Mouse (Mus musculus) hindbrain, embryonic 11.5 days (tissue): ENCODE results near the gene Tgfbr3. TPM values are rescaled to one million over a fixed set of nuclear protein-coding genes. Genes with fewer than 3 reads are reported as not detected.

ENCODE experiments used
- ATAC-seq: fragments of 200-750 bp; cut with Nextera tagmentation; 2 replicates; pipeline ENCODE4 v1.8.0; 2017; ENCODE audit warnings: mild to moderate bottlenecking, moderate TSS enrichment, moderate library complexity; ENCODE audit not compliant: low FRiP score
- DNase-seq: peaks from one replicate; pipeline ENCODE4 v3.0.0-alpha.2; 2015; ENCODE audit warnings: low spot score
- H3K27ac ChIP-seq: fragments of 300-500 bp; sonication (generic); 2 replicates; pipeline ENCODE4 v1.5.1; 2014; ENCODE audit warnings: mild to moderate bottlenecking, low read depth, low read length
- H3K27me3 ChIP-seq: fragments of 300-500 bp; sonication (generic); 2 replicates; pipeline ENCODE4 v1.6.1; 2014; ENCODE audit warnings: mild to moderate bottlenecking, low read length, moderate library complexity, mixed read lengths; ENCODE audit not compliant: control insufficient read depth, insufficient read depth
- H3K36me3 ChIP-seq: fragments of 300-500 bp; sonication (generic); 2 replicates; pipeline ENCODE4 v1.6.1; 2014; ENCODE audit warnings: mild to moderate bottlenecking, low read length, moderate library complexity, mixed read lengths; ENCODE audit not compliant: control insufficient read depth, insufficient read depth
- H3K4me1 ChIP-seq: fragments of 300-500 bp; sonication (generic); replicated peaks from 2 replicates; pipeline ENCODE4 v1.6.1; 2014; ENCODE audit warnings: low read length, mixed read lengths; ENCODE audit not compliant: control insufficient read depth, insufficient read depth
- H3K4me2 ChIP-seq: fragments of 300-500 bp; sonication (generic); replicated peaks from 2 replicates; pipeline ENCODE4 v1.6.1; 2014; ENCODE audit warnings: mild to moderate bottlenecking, low read depth, low read length
- H3K4me3 ChIP-seq: fragments of 300-500 bp; sonication (generic); 2 replicates; pipeline ENCODE4 v1.5.1; 2014; ENCODE audit warnings: low read depth, low read length
- H3K9ac ChIP-seq: fragments of 300-500 bp; sonication (generic); 2 replicates; pipeline ENCODE4 v1.6.1; 2014; ENCODE audit warnings: low read depth, low read length
- H3K9me3 ChIP-seq: fragments of 300-500 bp; sonication (generic); 2 replicates; pipeline ENCODE4 v1.6.1; 2016; ENCODE audit warnings: low read length; ENCODE audit not compliant: control insufficient read depth
- WGBS: fragments of 180-500 bp; shearing (Covaris S2); extraction: QIAGEN DNeasy Blood & Tissue Kit; methylation state at CpG from one replicate; pipeline ENCODE4 v1.1.7; 2014; 5-methylcytosine and 5-hydroxymethylcytosine counted together
- polyA plus RNA-seq: library from polyadenylated mRNA; unstranded; fragments of >200 nt; fragmentation: Nextera tagmentation; extraction: Ambion mirVana; gene quantifications from 2 replicates; pipeline ENCODE4 v1.2.1, GENCODE M21; 2014

Tgfbr3 gene
- polyA plus RNA-seq, 1 experiment from 2014 or later = 9.6 TPM

DNA sequence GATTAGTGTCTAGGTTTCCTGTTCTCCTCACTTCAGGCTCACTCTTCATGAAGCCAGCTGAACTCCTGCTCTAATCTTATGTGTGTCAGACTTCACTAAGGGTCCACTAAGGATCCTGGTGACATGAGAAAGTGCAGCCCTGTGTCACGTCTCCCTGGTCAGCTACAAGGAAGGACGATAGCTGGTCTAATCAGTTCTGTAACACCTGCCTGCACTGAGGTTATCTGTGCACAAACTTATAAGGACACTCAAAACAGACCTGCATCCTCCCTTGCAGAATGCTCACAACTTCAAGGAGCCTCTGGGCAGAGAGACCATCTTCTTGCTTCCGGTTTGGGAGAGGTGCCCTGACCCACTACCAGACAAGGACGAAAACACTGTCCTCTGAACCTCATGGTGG is 107.6 kb downstream of the Tgfbr3 start:
- Histone ChIP-seq H3K27me3 (no peaks in the 10 kb centered on the region), H3K9ac (no peak overlapping the region), H3K4me2 (no peak overlapping the region), H3K27ac (no peak overlapping the region), H3K4me3 (no peak overlapping the region), H3K36me3 (no peaks in the 10 kb centered on the region), H3K9me3 (no peaks in the 10 kb centered on the region), H3K4me1 (no peaks in the 10 kb centered on the region)
- DNase-seq (no peak), ATAC-seq (no peak)
- 83% methylated on average over 4 of the region's 4 CpGs for WGBS

DNA sequence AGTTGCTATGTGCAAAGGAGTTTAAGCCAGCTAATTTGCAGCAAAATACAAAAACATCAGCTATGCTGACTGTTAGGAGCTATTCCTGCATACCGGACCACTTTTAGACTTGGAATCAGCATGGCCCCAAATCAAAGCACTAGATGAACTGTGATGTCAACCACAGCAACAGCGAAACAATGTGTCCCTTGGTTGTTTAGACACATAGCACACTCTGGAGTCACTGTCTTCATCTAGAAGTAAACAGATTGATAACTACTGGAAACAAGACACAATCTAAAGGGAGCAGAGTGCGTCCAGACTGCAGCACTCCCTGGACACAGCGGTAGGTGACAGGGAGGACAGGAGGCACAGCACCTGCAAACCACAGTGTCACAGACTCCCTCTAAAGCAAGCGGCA is 110.2 kb downstream of the Tgfbr3 start:
- DNase-seq (no peak), ATAC-seq (no peak)
- no peaks in the 10 kb centered on the region for H3K9me3 ChIP-seq
- H3K9ac ChIP-seq = no peak overlapping the region
- no peak overlapping the region for H3K27ac ChIP-seq
- H3K4me2 ChIP-seq = no peak overlapping the region
- no peaks in the 10 kb centered on the region for H3K36me3 ChIP-seq
- no peak overlapping the region for H3K4me3 ChIP-seq
- 92% methylated on average over 5 of the region's 5 CpGs for WGBS
- no peaks in the 10 kb centered on the region for H3K4me1 ChIP-seq
- H3K27me3 ChIP-seq = no peaks in the 10 kb centered on the region

DNA sequence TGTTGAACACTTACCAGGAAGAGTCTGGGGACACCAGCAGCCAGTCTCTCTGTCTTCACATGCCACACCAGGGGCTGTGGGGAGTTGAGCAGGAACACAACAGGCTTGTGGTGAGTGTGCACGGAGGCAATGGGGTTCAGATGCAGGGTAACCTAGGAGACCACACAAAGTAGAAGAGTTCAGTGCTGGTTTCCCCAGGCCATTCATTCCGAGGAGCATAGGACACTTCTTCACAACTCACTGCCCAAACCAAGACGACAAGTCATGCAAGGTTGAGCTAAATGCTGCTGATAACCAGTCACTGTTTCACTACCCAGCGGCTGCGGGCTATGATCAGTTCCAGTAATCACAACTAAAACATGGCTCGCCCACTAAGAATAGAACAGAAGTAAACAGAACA is 111.6 kb downstream of the Tgfbr3 start:
- ATAC-seq = no peak

DNA sequence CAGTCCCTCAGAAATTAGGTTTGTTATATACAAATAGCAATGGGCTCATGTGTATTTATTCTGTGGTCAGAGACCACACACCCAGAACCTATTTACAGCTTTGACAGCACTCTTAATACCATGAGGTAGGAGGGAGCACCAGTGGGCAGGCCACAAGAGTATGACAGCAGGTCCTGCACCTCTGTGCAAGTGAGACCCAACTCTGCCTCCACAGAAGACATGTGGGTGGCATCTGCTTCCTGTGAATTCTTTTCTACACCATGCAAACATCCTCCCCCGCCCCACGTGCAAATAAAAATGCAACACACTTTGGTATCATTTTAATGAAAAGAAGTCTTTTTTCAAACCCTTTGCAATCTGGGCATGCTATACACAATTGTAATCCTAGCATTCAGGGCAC is 112.2 kb downstream of the Tgfbr3 start:
- no peak overlapping the region for H3K4me2 ChIP-seq
- no peak overlapping the region for H3K4me3 ChIP-seq
- no peaks in the 10 kb centered on the region for H3K4me1 ChIP-seq
- H3K27me3 ChIP-seq = no peaks in the 10 kb centered on the region
- WGBS = 62% methylated on average over 2 of the region's 2 CpGs
- no peak overlapping the region for H3K9ac ChIP-seq
- DNase-seq (no peak), ATAC-seq (no peak)
- H3K27ac ChIP-seq = no peak overlapping the region
- no peaks in the 10 kb centered on the region for H3K9me3 ChIP-seq
- H3K36me3 ChIP-seq = no peaks in the 10 kb centered on the region

More for the DNA sequence above, 111.6 kb downstream of the Tgfbr3 start:
- H3K4me3 ChIP-seq = no peak overlapping the region
- no peak overlapping the region for H3K27ac ChIP-seq
- 36% methylated on average over 6 of the region's 6 CpGs for whole genome bisulfite sequencing
- no peaks in the 10 kb centered on the region for H3K27me3 ChIP-seq
- no peak overlapping the region for H3K4me2 ChIP-seq
- H3K4me1 ChIP-seq = no peaks in the 10 kb centered on the region
- no peaks in the 10 kb centered on the region for H3K9me3 ChIP-seq
- DNase-seq = peak; percentile 31
- H3K9ac ChIP-seq = no peak overlapping the region
- no peaks in the 10 kb centered on the region for H3K36me3 ChIP-seq

DNA sequence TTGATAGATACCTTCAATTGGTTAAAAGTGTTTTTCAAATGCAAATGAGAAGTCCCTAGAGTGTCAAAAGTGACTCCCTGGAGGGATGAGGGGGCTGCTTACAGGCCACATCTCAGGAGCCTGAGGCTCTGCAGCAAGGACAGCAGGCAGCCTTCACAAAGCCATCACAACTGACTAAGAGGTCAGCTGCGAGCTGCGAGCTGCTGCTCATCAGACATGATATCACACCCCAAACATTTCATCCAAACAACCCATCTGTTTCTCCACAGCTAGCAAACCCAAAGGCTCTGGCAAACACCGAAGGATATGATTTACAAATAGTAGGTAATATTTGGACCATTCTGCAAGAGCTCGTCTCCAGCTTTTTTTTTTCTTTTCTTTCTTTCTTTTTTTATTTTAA is 112.6 kb downstream of the Tgfbr3 start:
- no peak overlapping the region for H3K4me2 ChIP-seq
- no peak for DNase-seq
- no peak for ATAC-seq
- no peak overlapping the region for H3K9ac ChIP-seq
- 26% methylated on average over 4 of the region's 4 CpGs for WGBS
- H3K27me3 ChIP-seq = no peaks in the 10 kb centered on the region
- no peaks in the 10 kb centered on the region for H3K4me1 ChIP-seq
- no peak overlapping the region for H3K27ac ChIP-seq
- H3K9me3 ChIP-seq = no peaks in the 10 kb centered on the region
- H3K36me3 ChIP-seq = no peaks in the 10 kb centered on the region
- no peak overlapping the region for H3K4me3 ChIP-seq

DNA sequence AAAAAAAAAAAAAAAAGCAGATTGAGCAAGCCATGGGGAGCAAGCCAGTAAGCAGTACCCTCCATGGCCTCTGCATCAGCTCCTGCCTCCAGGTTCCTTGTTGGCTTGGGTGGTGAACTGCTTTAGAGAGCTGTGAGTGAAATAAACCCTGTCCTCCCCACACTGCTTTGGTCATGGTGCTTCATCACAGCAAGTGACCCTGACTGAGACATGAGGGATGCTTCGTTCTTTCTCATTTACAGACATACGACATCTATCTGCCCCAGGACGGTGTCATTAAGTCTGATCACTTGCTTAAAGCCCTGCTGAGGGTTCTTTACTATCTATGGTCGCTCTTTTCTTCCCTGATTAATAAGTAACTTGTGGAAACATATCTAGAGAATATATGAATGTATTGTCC is 113.2 kb downstream of the Tgfbr3 start:
- no peak overlapping the region for H3K27ac ChIP-seq
- no peak for ATAC-seq
- no peak overlapping the region for H3K4me2 ChIP-seq
- DNase-seq = no peak
- no peaks in the 10 kb centered on the region for H3K4me1 ChIP-seq
- no peaks in the 10 kb centered on the region for H3K9me3 ChIP-seq
- 72% methylated on average over 4 of the region's 4 CpGs for WGBS
- H3K9ac ChIP-seq = no peak overlapping the region
- H3K36me3 ChIP-seq = no peaks in the 10 kb centered on the region
- H3K4me3 ChIP-seq = no peak overlapping the region
- no peaks in the 10 kb centered on the region for H3K27me3 ChIP-seq

DNA sequence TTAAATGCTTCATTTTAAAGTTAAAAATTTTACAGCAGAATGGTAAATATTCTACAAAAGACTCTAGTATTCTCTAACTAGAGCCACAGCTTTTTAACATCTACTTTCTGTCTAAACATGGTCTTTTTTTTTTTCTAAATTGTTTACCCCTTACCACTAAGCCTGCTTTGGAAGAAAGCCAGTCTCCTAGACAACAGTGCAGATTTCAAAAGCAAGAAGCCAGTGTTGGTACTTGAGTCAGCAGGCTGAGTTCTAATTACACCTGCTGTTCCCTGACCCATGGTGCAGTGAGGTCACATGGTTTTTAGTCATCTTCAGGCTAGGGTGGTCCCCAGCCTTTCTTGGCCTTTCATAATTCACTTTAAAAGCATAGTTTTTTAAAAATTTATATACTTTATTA is 115.2 kb downstream of the Tgfbr3 start:
- Histone ChIP-seq H3K9me3 (no peaks in the 10 kb centered on the region), H3K4me2 (no peak overlapping the region), H3K4me3 (no peak overlapping the region), H3K27me3 (no peaks in the 10 kb centered on the region), H3K9ac (no peak overlapping the region), H3K36me3 (no peaks in the 10 kb centered on the region), H3K4me1 (no peaks in the 10 kb centered on the region), H3K27ac (no peak overlapping the region)
- DNase-seq (no peak), ATAC-seq (no peak)

DNA sequence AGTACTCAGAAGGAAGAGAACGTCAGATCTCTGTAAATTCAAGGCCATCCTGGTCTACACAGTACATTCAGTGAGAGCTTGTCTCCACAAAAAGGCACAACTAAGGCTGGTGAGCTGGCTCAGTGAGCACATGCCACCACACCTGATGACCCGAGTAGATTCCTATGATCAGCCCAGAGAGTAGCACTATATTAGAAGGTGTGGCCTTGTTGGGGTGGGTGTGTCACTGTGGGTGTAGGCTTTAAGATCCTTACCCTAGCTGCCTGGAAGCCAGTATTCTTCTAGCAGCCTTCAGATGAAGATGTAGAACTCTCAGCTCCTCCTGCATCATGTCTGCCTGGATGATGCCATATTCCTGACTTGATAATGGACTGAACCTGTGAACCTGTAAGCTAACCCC is 115.9 kb downstream of the Tgfbr3 start:
- Histone ChIP-seq H3K9me3 (no peaks in the 10 kb centered on the region), H3K4me1 (no peaks in the 10 kb centered on the region), H3K36me3 (no peaks in the 10 kb centered on the region), H3K27me3 (no peaks in the 10 kb centered on the region), H3K9ac (no peak overlapping the region), H3K4me2 (no peak overlapping the region), H3K27ac (no peak overlapping the region), H3K4me3 (no peak overlapping the region)
- ATAC-seq (no peak), DNase-seq (no peak)
- 87% methylated on average over 2 of the region's 2 CpGs for WGBS

DNA sequence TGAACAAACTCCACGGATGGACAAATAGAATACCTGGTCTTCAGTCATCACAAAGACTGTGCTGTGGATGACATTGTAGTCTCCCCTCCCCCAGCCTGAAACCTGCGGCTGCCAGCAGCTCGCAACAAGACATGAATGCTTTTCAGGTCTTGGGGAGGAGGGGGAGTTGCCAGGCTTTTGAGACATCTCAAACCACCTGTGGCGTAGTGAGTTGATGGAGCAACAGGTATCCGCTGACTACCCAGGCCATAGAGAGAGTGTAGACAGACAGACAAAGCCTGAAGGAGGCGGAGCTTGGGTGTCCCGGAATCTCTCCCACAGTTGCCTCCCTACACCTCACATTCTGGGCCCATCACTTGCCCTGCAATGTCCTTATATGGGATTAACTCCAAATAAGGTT is 117.6 kb downstream of the Tgfbr3 start:
- no peak for ATAC-seq
- Histone ChIP-seq H3K9ac (no peak overlapping the region), H3K27ac (no peak overlapping the region), H3K27me3 (no peaks in the 10 kb centered on the region), H3K9me3 (no peaks in the 10 kb centered on the region), H3K36me3 (no peaks in the 10 kb centered on the region), H3K4me3 (no peak overlapping the region), H3K4me2 (no peak overlapping the region), H3K4me1 (no peaks in the 10 kb centered on the region)
- no peak for DNase-seq
- 64% methylated on average over 7 of the region's 7 CpGs for WGBS
